Mouse (Mus musculus) cerebellum, adult 9-11 months (tissue): ENCODE results near the gene Ipcef1.

Source experiments
- DNase-seq: peaks from one replicate; pipeline ENCODE4 v3.0.0; 2022

Gene Ipcef1

GRCm38 (mm10) chr10:6878276-6878881, 173.9 kb downstream of the Ipcef1 start:
- DNase-seq: no peak

- DNase-seq: no peak
These were observed 178.4 kb downstream of the Ipcef1 start for GRCm38 (mm10) chr10:6873917-6874316.

- DNase-seq: no peak
These were observed 180.7 kb downstream of the Ipcef1 start for GRCm38 (mm10) chr10:6871418-6872072.

- no peak for DNase-seq
These were observed 196.5 kb downstream of the Ipcef1 start for GRCm38 (mm10) chr10:6855812-6856211.

- DNase-seq: no peak
These were observed 203.4 kb downstream of the Ipcef1 start for GRCm38 (mm10) chr10:6848834-6849233.

GRCm38 (mm10) chr10:6848162-6848754, 204.0 kb downstream of the Ipcef1 start:
- DNase-seq: no peak

GRCm38 (mm10) chr10:6846283-6846682, 206.0 kb downstream of the Ipcef1 start:
- no peak for DNase-seq

GRCm38 (mm10) chr10:6842225-6842624, 210.1 kb downstream of the Ipcef1 start:
- DNase-seq: no peak
